Mouse (Mus musculus) left cerebral cortex, postnatal 36 days (tissue): ENCODE data around the gene Sstr4. TPM values are rescaled to one million over a fixed set of nuclear protein-coding genes. Genes with fewer than 3 reads are reported as not detected.

Experiments
- DNase-seq, 2 experiments: peaks; one replicate each; pipeline ENCODE4 v3.0.0; 2021 to 2022; ENCODE audit warnings: low spot score in 2 of 2, mixed read lengths in 1 of 2
- intact Hi-C: fragments of 180-260 bp; cut with DNase I; formaldehyde crosslinking; loops from one replicate; pipeline ENCODE4 v1.15.1; 2025
- total RNA-seq, 2 experiments: library from RNA; stranded (reverse); gene quantifications; 2 replicates each; pipeline ENCODE4 v1.2.3; 2021

The Sstr4 gene
- total RNA-seq, 2 experiments from 2014 or later = 36.1 to 37.9 TPM

DNA sequence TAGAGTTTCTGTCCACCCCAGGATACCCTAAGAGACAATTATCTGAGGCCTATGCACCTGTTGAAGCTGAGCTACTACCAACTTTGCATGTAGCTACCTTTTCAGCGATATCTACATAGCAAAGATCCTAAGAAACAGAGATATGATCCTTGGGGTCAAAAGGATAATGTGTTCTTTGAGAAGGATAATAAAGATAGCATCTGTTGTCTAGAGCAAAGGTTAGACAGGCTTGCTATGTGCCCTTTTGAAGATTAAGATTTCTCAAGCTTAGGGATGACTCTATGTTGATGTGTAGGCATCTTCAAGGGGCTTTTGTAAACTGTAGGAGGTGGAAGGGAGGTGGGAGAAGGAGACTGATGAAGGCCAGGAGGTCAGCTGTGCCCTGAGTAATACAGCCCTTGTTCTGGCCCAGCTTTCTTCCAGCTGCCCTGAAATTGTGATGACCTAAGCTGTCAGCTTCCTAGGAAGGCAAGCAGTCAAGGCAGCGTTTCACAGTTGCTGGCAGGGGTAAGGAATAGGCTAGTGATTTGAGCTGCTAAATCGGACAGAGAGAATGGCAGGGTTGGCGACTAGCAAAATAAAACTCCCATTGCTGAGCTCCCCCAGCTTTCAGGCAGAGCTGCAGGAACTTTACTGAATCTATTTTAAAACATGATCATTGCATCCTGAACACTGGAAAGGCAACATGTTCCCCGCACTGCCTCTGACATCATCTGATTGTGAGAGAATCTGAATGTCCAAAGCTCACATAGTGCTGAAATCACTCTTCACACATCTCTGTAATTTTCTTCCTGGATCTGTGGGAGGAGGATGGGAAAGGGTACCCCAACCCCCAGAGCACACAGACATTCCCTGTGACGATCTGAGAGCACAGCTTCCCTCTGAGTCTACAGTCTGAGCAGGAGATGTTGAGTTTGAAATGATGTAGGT, 7.2 kb upstream of the Sstr4 start:
- DNase-seq = peak; percentile 36 to 56
- intact Hi-C loops = no loop called here

DNA sequence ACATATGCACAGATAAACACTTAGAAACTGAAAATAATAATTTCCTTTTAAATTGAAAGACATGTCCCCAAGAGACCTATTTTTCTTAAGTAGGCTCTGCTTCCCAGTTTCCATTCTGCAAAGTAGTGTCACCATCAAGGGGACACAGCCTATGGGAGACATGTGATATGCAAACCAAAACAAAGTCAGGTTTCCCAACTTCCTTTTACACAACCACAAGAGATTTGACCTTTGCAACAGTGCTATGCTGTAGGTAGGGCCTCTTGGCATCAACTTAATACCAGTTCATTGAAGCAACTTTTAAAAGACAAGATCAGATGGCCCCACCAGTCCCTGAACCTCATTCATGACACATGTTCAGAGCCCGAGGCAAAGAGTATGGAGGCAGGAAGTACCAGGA, 2.0 kb upstream of the Sstr4 start:
- DNase-seq = no peak
- intact Hi-C loops = no loop called here

DNA sequence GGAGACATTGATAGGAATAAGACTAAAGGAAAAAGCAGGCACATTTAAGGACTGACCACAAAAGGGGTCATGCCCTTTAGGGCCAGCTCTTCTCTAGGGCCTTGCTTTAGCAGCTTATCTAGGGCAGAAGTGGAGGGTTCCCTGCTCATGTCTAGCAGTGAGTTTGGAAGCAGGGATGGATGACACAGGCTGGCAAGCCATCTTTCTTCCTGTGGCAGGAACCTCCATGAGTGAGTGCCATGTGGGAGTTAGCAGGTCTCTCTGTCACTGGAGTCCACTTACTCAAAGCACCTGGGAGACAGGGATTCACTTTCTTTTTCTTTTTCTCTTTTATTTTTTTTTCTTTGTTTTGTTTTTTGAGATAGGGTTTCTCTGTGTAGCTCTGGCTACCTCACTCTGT, 1.3 kb upstream of the Sstr4 start:
- no peak for DNase-seq
- intact Hi-C loops = no loop called here

DNA sequence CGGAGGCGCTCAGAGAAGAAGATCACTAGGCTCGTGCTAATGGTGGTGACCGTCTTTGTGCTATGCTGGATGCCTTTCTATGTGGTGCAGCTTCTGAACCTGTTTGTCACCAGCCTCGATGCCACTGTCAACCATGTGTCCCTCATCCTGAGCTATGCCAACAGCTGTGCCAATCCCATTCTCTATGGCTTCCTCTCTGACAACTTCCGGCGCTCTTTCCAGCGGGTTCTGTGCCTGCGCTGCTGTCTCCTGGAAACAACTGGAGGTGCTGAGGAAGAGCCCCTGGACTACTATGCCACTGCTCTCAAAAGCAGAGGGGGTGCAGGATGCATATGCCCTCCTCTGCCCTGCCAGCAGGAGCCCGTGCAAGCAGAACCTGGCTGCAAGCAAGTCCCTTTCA, 1.1 kb downstream of the Sstr4 start:
- peak; percentile 30 to 39 for DNase-seq
- intact Hi-C loops = loop anchor here (5.0 kb wide), 2 partner anchors 189 to 274 kb away; no protein-coding TSS in a partner anchor

DNA sequence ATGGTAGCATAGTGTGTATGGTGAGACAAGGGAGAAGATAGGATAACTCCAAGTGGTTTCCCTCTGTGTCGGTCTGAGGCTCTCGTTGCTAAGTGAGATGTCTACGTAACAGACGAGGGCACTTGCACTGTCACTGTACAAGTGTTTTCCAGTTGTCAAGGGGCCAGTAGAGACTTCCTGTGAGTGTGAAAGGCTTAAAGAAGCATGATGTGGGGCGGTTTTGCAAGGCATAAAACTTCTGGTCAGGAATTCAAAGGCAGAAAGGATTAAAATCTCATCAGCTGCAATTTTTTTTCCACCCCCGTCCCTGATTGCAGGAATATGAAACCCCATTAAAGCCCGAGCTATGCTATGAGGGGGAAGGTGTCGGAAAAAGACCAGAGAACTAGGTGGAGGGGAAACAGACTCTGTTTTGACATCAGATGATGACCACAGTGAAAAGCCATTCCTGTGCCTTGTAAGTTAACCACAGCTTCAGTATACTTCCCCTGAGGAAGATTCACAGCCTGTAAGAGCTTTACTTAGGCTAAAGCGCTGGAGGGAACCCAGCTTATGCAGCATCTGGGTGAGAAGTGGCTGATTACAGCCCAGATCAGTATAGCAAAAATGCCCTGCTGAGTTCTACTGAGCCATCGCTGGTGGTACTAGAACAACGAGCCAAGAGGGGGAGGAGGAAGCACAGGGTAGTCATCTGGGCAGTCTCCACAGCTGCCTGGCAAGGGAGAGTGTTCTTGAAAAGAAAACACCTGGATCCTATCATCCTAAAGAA, 2.1 kb downstream of the Sstr4 start:
- intact Hi-C loops = loop anchor here (5.0 kb wide), 2 partner anchors 190 to 275 kb away; no protein-coding TSS in a partner anchor

DNA sequence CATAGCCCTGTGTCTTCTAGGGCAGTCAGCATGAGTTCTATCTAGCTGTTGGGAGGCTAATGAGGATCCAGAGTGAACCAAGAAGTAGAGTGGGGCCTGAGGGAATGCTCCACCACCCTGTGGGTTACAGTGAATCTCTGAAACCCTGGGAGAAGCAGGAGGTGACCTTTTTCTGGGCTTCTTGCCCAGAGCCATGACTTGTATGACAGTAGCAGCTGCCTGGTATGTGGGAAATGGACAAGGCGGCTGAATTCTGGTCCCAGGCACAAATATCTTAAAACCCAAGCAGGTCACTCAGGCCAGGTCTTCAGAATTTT, 2.6 kb downstream of the Sstr4 start:
- DNase-seq = no peak
- intact Hi-C loops = loop anchor here (5.0 kb wide), 2 partner anchors 190 to 275 kb away; no protein-coding TSS in a partner anchor

More for the DNA sequence above, 2.1 kb downstream of the Sstr4 start:
- DNase-seq = peak in 1 of 2 experiments; percentile 32

DNA sequence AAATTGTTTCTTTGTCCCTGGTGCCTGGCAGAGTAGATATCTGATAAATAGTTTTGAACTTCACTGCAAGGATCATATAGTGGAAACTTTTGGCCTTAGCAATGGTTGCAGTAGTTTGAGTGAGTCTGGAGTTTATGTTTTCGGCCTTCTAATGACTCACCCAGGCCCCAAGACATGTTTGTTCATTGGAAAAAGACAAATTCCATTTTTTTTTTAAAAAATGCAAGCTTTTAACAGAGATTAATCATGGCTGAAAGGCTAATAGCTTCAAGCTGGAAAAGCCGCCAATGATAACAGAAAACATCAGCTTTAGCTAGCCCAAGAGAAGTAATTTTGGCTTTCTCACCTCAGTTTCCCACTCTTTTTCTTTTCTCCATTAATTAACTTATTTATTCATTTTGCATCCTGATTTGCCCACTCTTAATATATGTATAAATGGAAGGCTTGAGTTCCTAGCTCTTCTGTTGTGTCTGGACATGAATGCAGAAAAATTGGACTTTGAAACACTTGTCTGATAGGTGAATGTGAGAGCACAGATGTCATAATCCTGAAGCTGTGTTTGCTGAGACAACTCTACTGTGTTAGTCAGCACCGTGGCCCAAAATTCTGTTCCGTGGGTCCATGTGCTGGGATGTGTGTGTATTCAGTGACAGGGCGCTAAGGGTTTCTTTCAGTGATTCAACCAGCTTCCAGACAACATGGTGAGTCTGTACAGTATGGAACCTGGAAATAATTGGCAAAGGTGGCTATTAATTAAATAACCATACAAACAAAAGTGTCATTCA, 3.9 kb downstream of the Sstr4 start:
- intact Hi-C loops = loop anchor here (5.0 kb wide), 2 partner anchors 192 to 277 kb away; no protein-coding TSS in a partner anchor
- no peak for DNase-seq

DNA sequence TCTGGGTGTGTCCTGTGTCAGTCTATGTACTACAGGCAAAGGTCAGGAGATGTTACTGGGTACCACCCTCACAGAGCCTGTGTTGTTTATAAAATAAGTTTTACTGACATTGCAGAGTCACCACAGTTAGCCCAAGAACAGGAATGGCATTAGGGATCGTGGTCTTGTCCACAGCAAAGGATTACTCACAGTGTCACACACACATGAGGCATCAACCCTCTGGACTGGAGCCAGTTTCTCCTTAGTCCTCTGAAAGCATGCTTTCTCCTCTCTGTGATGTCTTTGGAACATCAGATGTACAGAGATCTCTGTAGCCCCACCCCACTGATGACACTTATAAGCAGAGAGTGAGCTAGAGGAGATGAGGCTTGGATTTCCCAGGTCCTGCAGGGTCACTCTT, 7.1 kb downstream of the Sstr4 start:
- no peak for DNase-seq
- intact Hi-C loops = loop anchor here (10.0 kb wide), 1 partner anchor 133 kb away; no protein-coding TSS in a partner anchor

DNA sequence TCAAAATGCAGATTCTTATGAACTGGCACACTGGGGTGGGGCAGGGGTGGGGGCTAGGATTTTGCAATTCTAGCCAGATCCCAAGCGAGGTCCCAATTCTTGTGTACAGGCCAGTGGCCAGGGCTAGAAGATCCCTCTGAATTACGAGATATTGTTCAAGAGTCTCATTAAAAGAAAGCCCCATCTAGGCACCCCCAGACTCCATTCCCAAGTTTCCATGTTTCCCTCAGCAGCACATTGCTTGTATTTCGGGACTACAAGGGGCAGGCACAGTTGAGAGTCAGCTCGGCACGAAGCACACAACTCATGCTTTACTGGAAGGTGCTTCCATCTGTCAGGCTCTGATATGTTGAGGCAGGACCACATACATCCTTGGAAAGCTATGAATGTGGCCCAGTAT, 9.8 kb downstream of the Sstr4 start:
- DNase-seq = no peak
- intact Hi-C loops = loop anchor here (5.0 to 10.0 kb wide), 3 partner anchors 130 to 252 kb away; no protein-coding TSS in a partner anchor

DNA sequence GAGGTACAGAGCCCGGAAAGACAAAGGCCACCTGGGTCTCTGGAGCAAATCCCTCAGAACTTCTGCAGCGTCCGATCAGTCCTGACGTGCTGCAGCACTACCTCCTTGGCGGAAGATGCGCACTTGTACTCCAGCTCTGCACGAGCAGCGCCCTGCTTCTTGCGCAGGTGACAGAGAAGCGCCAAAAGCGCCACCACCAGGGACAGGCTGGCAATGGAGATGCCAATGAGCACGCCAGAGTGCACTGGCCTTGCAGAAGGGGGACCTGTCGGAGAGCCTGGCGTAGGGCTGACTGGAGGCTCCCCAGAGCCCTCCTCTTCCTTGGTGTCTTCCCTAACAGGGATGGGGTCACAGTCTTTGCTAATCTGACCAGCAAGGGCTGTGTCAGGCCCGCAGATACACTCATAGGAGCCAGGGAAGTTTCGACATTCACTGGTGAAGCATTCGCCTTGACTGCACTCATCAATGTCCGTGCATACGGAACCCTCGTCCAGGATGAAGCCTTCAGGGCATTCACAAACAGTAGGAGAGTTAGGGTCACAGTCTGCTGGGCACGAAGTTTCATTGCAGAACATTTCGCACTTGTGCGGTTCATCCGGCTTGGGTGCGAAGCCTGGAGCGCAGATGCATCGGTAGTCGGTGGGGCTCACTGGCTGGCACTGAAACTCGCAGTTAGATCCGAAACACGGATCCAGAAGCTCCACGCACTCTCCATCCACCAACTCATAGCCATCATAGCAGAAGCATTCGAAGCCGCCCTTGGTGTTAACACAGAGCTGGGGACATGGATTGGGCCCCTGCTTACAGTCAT, 11.2 kb downstream of the Sstr4 start:
- DNase-seq = peak in 1 of 2 experiments; percentile 46
- intact Hi-C loops = loop anchor here (5.0 to 10.0 kb wide), 3 partner anchors 128 to 251 kb away; no protein-coding TSS in a partner anchor

DNA sequence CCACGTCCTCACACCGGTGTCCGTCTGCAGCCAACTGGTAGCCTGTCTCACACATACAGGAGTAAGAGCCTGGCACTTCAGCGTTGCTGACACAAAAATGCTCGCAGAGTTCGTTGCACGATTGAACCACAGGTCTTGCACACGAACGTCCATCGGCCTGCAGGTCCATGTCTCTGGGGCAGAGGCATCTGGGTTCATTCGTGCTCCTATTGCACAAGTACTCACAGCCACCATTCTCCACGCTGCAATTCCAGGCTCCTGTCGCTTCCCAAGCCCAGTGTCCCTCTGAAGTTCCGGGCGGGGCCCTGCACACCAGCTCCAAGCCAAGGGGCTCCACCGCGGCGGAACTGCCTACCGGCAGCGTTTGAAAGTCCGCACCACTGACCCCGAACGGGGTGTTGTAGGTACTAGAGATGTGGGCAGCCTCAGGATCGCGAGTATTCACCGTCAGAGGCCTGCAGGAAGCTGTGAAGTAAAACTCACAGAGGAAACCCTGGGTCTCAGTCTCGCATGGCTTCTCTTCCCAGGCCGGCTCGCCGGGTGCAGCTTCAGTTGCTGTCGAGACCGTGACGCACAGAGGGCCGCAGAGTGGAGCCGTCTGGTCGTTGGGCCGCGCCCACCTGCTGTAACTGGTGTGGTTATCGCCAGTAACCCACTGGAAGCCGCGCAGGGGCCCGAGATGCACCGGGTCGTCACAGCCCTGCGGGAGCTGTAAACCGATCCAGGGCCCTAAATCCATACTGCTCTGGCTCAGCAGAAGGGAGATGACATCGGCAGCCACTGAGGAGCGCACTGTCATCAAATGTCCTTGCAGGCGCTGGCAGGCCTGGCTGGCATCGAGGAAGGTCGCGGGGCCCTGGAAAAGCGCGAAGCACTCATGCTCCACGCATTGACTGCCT, 12.1 kb downstream of the Sstr4 start:
- no peak for DNase-seq
- intact Hi-C loops = loop anchor here (5.0 to 10.0 kb wide), 3 partner anchors 128 to 250 kb away; no protein-coding TSS in a partner anchor

DNA sequence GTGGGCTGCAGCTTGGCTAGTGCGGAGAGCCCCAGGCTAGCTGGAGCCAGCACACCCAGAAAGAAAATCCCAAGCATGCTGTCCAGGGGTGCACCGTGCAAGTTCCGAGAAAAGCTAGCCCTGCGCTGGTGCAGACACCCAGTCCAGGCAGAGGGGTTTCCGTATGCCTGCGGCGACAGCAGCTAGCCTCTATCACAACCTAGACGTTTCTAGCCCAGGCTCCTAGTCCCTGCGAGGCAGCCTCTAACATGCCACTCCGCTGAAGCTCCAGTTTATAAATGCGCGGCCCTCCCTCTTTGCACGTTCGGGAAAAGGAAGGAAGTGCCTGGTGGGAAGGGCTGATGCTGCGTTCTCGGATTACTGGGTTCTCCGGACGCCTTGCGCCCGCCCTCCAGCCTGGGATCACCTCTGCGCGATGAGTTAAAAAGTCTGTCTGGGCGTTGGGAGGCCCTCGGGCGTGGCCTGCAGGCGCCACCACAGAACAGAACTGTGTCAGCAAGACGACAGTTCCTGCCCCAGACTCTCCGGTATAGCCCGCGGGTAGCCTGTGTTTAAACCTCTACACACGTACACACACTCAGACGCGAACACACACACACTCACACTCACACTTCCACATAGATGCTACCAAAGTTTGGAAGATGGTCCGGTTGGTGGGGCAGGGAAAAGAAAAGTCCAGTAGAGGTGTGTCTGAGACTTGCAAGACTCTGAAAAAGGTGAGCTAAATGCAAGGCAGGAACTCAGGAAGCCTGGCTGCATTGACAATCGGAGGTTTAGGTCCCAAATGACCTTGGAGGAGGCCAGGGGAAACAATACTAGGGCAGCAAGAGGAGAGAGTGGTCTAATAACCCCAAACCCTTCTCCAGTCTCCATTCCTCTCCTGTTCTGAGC, 13.0 kb downstream of the Sstr4 start, which contains the start of gene Thbd:
TSS of gene Thbd (minus strand) at position 319 of the 891 bp plus-strand sequence.
- intact Hi-C loops = loop anchor here (5.0 to 10.0 kb wide), 3 partner anchors 127 to 249 kb away; no protein-coding TSS in a partner anchor
- no peak for DNase-seq

DNA sequence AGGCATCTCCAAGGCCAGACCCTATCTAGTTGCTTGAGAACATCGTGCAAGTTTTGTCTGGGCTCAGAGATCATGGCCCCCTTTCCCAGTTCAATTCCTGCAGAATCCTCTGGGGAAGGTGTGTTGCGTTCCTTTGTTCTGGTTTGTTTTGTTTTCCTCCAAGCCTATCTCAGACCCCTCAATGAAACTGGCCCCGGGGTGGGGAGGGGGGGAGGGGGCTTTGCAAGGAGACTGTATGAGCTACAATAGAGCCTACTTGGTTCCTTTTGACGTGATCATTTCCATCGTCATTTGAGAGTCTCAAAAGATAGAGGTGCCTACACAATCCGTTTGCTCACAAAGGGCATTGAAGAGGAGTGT, 13.6 kb downstream of the Sstr4 start:
- intact Hi-C loops = loop anchor here (5.0 to 10.0 kb wide), 3 partner anchors 126 to 249 kb away; no protein-coding TSS in a partner anchor
- DNase-seq = no peak

DNA sequence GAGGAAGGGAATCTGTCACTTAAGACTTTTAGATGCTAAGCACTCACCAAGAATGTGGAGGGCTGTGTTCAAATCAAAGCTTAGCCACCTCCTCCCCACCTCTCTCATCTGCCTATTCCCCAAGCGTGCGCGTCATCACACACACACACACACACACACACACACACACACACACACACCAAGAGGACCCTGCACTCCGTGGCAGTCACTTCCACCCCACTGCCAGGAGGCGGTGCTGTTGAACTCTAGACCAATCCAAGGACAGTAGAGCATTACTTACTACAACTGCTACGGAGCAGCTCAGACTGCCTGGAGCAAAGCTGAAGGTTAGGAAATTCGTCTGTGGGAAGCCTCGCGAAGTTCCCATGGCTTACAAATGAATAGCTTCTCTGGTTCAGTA, 14.0 kb downstream of the Sstr4 start:
- peak; percentile 66 to 71 for DNase-seq
- intact Hi-C loops = loop anchor here (5.0 to 10.0 kb wide), 3 partner anchors 126 to 248 kb away; no protein-coding TSS in a partner anchor

DNA sequence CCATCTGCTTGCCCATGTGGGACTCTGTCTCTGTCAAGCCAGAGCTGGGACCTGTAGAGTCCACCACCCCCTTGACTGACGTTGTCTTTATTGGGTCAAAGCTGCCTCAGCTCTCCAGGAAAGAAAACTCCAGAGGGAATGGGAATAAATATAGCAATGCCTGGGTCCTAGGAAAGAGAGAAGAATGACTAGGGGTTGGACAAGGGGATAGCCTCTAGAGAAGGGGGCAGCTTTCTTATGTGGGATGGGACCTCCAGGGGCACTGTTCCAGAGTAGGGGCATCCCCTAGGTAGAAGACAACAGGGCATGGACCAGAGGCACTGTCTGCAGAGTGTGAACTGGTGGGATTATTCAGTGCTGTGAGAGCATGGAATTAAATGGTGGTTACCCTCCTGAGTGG, 14.7 kb downstream of the Sstr4 start:
- DNase-seq = no peak
- intact Hi-C loops = loop anchor here (5.0 to 10.0 kb wide), 3 partner anchors 125 to 247 kb away; no protein-coding TSS in a partner anchor

DNA sequence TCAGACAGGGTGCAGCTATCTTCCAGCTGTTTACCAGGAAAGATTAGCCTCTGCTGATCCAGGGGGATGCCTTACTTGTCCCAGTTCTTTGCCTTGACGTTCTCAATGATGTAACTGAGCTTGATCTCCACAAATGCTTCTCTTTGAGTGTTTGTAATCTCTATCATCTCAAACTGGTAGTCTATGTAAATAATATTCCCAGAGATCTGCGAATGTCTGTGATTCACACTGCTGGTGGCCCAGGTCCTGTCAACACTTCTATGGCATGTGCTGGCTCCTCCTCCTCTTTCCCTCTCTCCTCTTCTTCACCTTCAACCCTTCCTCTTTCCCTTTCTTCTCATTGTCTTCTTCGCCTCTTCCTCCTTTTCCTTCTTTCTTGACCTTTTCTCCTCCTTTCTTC, 24.0 kb downstream of the Sstr4 start:
- no peak for DNase-seq
- intact Hi-C loops = no loop called here
